Comparison of ENCODE assay signal across 9 mouse cellular contexts in the genomic region with DNA sequence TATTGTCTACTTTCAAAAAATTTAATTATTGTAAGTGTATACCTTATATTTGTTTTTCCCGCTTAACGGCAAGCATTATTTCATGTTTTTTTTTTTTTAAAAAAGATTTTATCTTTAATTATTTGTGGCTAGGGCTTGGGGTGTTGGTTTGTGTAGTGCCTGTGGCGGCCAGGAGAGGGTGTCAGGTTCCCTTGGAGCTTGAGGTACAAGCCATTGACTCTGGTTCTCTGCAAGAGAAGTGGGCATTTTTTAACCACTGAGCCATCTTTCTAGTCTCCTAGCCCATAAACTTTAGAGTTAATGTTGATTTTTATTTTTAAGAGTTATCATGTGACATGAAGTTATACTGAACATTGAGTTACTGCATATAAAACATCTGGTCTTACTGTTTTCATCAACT. TPM values are rescaled to one million over a fixed set of nuclear protein-coding genes. Genes with fewer than 3 reads are reported as not detected.
A peak's percentile ranks its signal among the peaks of the same experiment; 100 is the strongest.
DNase-seq lines count a peak whose midpoint lies in the region; ATAC-seq and TF ChIP-seq lines count a peak whose summit lies in the region.
"Had no signal": no experiment of that assay in that cellular context is flagged by ENCODE, and none has a peak within 500 bp of the region (broad histone marks: within the 10 kb centered on the region; RNA-seq: fewer than 3 reads in every experiment).

No protein-coding gene starts in this region.

- DNase-seq in cerebellum, postnatal 10 days: peak; percentile 70 to 72
- DNase-seq in cerebellum, adult 11 months: no peak
- DNase-seq in layer of hippocampus, adult 11-12 months (ENCODE audit: low spot score): peak; percentile 47
- DNase-seq in layer of hippocampus, postnatal 14 days (ENCODE audit: low spot score in 2 of 2): no peak
- DNase-seq in A20 (ENCODE audit: low read depth, low spot score): peak; percentile 44
- no peak for DNase-seq in c-Kit-positive CD71-positive TER-119-positive erythroid progenitor cells, embryonic 14.5 days (ENCODE audit: low spot score)

- no peaks in the 10 kb centered on the region for H3K4me1 ChIP-seq in bone marrow, adult 2 months (ENCODE audit: control insufficient read depth, insufficient read depth, low read length)
- H3K4me1 ChIP-seq: limb, embryonic 15.5 days had no signal

- no peak overlapping the region for H3K4me3 ChIP-seq in bone marrow, adult 2 months (replicated peaks; ENCODE audit: control insufficient read depth, low read depth, low read length)
- H3K4me3 ChIP-seq: limb, embryonic 15.5 days had no signal

- ATAC-seq in megakaryocyte, adult 5-6 weeks (ENCODE audit: poor library complexity, severe bottlenecking): 0 out of 2 replicates have a peak, but pooled peaks have one; percentile 57

- no peak for TF ChIP-seq POLR2A in bone marrow, adult 2 months (IDR thresholded peaks at IDR 0.05; ENCODE audit: borderline replicate concordance, control insufficient read depth, low read depth, low read length)

- 70% methylated on average over 3 of the region's 3 CpGs for WGBS in bone marrow, adult 2 months

- peak; percentile 50 for TF ChIP-seq CTCF in bone marrow, adult 2 months (IDR thresholded peaks at IDR 0.05; ENCODE audit: control insufficient read depth, insufficient read depth, low read length)

- H3K27ac ChIP-seq in bone marrow, adult 2 months (ENCODE audit: control insufficient read depth, insufficient read depth, low read depth, low read length, poor library complexity): no peak overlapping the region
- H3K27ac ChIP-seq: limb, embryonic 15.5 days had no signal

RNA-seq across cellular contexts. Expression of a gene that starts 18.5 kb away (rescaled TPM):
- total RNA-seq in layer of hippocampus, postnatal 14 days (2021): under 1 TPM; 0.21 to 0.45 TPM
- polyA plus RNA-seq in bone marrow, adult 2 months (2011; ENCODE audit: insufficient read depth, insufficient read length, low replicate concordance, missing spikeins): 1.2 TPM in 1 of 2 replicates, not detected in the other
- total RNA-seq in megakaryocyte, adult 5-6 weeks (2015): 0.09 and 0.22 TPM in 2 replicates
- total RNA-seq in megakaryocyte, adult 5-6 weeks (2017): 0.04 and 0.15 TPM in 2 replicates

RNA-seq across cellular contexts. Expression of a gene that starts 24.3 kb away (rescaled TPM):
- total RNA-seq in layer of hippocampus, postnatal 14 days (2021): 1 to 10 TPM; 9.4 to 9.7 TPM
- polyA plus RNA-seq in bone marrow, adult 2 months (2011; ENCODE audit: insufficient read depth, insufficient read length, low replicate concordance, missing spikeins): 6.8 and 8.0 TPM in 2 replicates
- 8.1 and 8.9 TPM in 2 replicates for total RNA-seq in megakaryocyte, adult 5-6 weeks (2015)
- 11.4 and 12.3 TPM in 2 replicates for total RNA-seq in megakaryocyte, adult 5-6 weeks (2017)

RNA-seq across cellular contexts. Expression of a gene that starts 53.0 kb away (rescaled TPM):
- total RNA-seq in layer of hippocampus, postnatal 14 days (2021): 10 to 100 TPM; 80.5 to 82.7 TPM
- polyA plus RNA-seq in bone marrow, adult 2 months (2011; ENCODE audit: insufficient read depth, insufficient read length, low replicate concordance, missing spikeins): 3.3 and 8.7 TPM in 2 replicates
- total RNA-seq in megakaryocyte, adult 5-6 weeks (2015): 0.23 and 0.51 TPM in 2 replicates
- total RNA-seq in megakaryocyte, adult 5-6 weeks (2017): 0.94 and 1.2 TPM in 2 replicates

Comparison
In these comparisons a context has a peak if more than half of its experiments do, and no peak if none do; other contexts are left out.
1. DNase-seq: peak in cerebellum, postnatal 10 days (2 of 2), layer of hippocampus, adult 11-12 months (single experiment) and A20 (single experiment); none in cerebellum, adult 11 months (single experiment), layer of hippocampus, postnatal 14 days (0 of 2) and c-Kit-positive CD71-positive TER-119-positive erythroid progenitor cells, embryonic 14.5 days (single experiment).
2. RNA of a gene that starts 53.0 kb away (total RNA-seq): 80.5 to 82.7 TPM in layer of hippocampus, postnatal 14 days; 0.23 to 1.2 TPM in megakaryocyte, adult 5-6 weeks; every median in the first group is over 10 times any median in the second.